Mouse (Mus musculus) heart, postnatal 4 days (tissue): ENCODE data around the gene Glb1. TPM values are rescaled to one million over a fixed set of nuclear protein-coding genes. Genes with fewer than 3 reads are reported as not detected.

Experiments used
- DNase-seq: peaks from one replicate; pipeline ENCODE4 v3.0.0; 2021
- total RNA-seq, 2 experiments: library from RNA; stranded (reverse); gene quantifications; 2 replicates each; pipeline ENCODE4 v1.2.3; 2021

Glb1 gene
- total RNA-seq, 2 experiments from 2014 or later, result 25.0 to 26.0 TPM

GRCm38 (mm10) chr9:114446887-114447286 lies 46.0 kb downstream of the Glb1 start:
- DNase-seq, result peak; percentile 23

DNA sequence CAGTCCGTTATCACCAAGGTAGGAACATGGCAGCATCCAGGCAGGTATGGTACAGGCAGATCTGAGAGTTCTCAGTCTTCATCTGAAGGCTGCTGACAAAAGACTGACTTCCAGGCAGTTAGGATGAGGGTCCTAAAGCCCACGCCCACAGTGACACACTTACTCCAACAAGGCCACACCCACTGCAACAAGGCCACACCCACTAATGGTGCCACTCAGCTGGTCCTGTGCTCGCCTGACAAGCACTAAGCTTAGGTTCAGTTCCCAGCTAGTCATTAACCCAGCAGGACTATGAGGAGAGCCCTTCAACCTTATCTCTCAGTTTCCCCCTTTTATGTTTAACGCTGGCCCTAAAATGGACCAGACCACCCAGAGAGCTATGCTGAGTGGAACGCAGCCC lies 47.8 kb downstream of the Glb1 start:
- DNase-seq, result no peak

DNA sequence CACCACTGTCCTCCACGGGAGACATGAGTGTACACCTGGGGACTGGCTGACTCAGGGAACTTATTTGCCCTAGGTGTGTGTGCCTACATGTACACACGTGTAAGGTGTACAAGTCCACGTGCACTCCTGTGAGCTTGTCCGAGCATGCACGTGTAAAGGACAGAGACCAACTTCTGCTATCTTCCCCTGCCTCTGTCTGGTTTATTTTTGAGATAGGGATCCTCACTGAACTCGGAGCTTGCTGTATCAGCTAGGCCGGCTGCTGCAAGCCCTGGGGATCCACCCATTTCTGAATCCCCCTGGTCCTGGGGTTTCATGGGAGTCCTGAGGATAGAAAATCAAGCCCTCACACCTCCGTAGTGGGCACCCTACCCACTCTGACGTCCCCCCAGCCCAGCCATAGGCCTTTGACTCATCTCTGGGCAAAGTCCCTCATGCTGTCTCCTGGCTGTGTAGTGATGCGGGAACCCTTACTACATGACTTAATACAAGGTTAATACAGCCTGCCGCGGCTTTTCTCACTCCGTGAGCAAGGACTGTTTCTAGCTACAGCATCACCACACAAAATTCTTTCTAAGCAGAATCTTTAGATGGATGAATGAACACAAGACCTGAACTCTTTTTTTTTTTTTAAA lies 48.4 kb downstream of the Glb1 start:
- no peak for DNase-seq

DNA sequence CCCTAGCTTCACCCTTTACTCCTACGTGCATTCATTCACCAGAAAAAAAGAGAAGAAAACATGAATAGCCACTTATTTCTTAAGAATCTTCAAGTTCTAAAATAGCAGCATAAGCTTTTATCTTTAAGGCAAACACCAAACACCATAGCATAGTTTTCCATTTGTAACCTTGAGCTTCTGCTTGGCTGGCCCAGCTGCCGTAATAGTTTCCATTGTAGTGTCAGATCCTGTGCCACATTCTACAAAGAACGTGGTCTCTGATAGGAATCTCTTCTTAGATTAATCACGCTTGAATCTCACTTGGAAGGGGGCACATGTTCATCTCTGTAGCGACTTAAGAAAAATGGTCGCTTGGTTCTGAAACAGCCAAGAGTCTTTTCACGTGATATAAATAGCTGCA lies 50.7 kb downstream of the Glb1 start:
- DNase-seq, result no peak

GRCm38 (mm10) chr9:114452418-114452817 lies 51.5 kb downstream of the Glb1 start:
- DNase-seq, result no peak

GRCm38 (mm10) chr9:114455420-114455819 lies 54.5 kb downstream of the Glb1 start:
- DNase-seq, result no peak

GRCm38 (mm10) chr9:114458436-114458835 lies 57.6 kb downstream of the Glb1 start:
- DNase-seq, result no peak

- no peak for DNase-seq
Observed at GRCm38 (mm10) chr9:114462569-114462968, 61.7 kb downstream of the Glb1 start.

DNA sequence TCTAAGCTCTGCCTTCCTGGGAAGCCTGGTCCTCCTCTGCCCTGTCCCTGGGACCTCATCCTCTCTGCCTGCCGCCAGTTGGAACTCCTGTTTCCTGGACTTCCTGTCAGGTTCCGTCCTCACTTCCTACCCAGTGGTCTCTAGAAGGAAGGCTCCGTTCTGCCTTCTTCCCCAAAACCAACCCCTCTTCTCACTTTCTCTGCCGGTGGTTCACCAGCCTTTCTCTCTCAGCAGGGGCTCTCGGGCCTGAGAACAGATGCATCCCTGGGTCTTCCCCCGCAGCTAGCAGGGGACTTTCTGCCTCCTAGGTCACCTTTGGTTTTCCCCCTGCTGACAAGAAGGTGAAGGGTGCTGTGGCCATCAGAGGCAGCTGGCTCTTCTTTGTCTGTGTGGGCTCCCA lies 64.6 kb downstream of the Glb1 start:
- DNase-seq, result no peak

DNA sequence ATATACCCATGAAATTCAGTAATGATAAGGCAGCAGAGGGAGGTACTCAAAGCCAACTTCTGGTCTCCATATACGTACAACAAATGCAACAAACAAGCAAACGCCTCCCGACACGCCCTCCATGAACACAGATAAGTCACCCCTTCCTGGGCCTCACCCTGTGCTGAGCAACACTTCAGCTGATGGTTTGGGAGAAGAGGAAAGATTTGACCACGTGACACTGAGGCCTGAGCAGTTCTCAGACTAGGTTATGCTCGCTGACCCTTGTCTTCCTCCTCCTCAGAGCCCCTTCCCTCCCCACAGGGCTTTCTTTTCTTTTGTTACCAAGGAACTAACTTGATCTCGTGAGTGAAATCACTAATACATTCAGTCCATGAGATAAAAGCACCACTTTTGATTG lies 66.0 kb downstream of the Glb1 start:
- no peak for DNase-seq

- no peak for DNase-seq
Observed at GRCm38 (mm10) chr9:114468217-114468616, 67.3 kb downstream of the Glb1 start.

DNA sequence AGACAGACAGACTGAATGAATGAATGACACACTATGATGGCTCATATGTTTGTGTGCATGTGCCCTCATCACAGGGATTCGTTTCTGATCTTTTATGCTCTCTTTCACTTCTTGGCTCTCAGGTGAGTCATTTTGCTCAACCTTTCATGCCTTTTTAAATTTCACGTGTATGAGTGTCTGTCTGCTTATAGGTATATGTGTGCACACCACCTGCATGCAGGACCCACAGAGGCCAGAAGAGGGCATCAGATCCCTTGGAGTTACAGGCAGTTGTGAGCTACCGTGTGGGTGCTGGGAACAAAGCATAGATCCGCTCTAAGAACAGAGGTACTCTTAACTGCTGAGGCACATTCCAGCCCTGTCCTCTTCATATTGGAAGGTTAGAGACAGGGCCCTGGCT lies 67.8 kb downstream of the Glb1 start:
- no peak for DNase-seq

DNA sequence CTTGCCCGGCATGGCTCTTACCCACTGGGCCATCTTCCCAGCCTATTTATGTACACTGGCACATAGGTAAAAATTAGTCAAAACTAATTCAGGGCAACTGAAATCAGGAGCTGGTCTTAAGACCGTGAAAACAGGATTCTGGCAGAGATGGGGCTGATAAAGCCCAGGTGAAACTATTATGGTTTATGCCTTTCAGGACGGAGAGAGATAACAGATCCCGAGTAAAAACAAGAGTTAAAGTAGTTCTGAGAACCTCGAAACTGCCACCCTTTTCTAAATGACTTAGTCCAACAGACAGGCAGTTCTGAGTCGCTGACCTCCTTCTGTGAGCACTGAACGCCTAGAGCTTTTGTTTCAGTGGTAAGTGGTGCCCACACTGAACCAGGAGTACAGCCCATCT lies 71.0 kb downstream of the Glb1 start:
- no peak for DNase-seq

DNA sequence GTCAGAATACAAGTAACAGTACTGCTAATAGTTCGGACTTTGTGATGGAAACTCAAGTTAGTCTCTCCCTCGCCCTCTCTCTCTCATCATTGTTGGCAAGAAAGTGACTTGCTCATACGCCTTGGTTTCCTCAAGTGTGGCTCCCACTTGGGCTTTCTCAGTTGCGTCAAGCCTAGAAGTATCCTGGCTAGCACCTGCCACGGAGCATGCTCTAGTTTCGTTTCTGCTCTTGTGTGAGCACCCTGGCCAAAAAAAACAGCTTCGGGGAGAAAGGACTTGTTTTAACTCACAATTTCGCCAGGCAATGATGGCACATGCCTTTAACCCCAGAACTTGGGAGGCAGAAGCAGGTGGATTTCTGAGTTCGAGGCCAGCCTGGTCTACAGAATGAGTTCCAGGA lies 76.1 kb downstream of the Glb1 start:
- DNase-seq, result no peak

GRCm38 (mm10) chr9:114480940-114481339 lies 80.1 kb downstream of the Glb1 start:
- no peak for DNase-seq

DNA sequence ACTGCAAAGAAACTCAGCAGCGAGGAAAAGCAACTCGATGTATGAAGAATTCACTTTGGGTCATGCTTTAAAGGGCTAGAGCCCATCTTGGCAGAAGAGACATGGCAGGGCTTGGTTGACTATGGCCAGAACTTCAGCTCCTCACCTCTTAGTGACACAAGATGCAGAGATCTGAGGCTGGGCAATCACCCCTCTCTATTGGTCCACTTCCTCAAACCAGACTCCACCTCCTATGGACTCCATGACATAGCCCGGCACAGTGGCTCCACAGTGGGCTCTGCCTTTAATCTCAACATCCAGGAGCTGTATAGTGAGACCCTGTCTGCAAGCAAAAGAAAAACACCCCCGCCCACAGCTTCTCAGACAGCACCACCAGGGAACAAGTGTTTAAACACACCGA lies 83.9 kb downstream of the Glb1 start:
- DNase-seq, result no peak

- no peak for DNase-seq
Observed at GRCm38 (mm10) chr9:114486808-114487207, 85.9 kb downstream of the Glb1 start.

GRCm38 (mm10) chr9:114487481-114488258 lies 86.8 kb downstream of the Glb1 start:
- no peak for DNase-seq

- no peak for DNase-seq
Observed at GRCm38 (mm10) chr9:114496469-114496868, 95.6 kb downstream of the Glb1 start.

GRCm38 (mm10) chr9:114498218-114498617 lies 97.3 kb downstream of the Glb1 start:
- peak; percentile 93 for DNase-seq

GRCm38 (mm10) chr9:114499783-114500515 lies 99.1 kb downstream of the Glb1 start:
- peak; percentile 77 for DNase-seq

DNA sequence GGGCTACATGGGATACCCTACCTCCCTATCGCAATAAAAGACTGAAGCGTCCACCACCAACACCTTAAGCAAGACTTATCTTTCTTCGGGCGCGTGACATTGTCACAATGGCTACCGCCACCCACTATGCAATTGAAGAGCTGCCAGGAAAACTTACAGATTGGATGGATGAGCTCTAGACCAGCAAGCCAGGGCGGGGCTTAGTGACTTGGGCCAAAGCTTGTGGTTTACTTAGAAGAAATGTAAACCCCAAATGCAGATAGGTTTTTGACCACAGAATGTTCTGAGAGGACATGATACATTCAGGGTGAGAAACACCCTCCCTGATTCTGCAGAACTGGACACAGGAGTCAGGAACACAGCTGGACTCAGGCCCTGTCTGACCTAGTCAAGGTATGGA lies 100.2 kb downstream of the Glb1 start:
- DNase-seq, result no peak

- no peak for DNase-seq
Observed at GRCm38 (mm10) chr9:114501913-114502312, 101.0 kb downstream of the Glb1 start.
